Mouse (Mus musculus): ENCODE measurements around the gene Rassf4. TPM values are rescaled to one million over a fixed set of nuclear protein-coding genes. Genes with fewer than 3 reads are reported as not detected.

The Rassf4 gene
- total and polyA plus RNA-seq, 3 experiments, result 17.3 to 69.0 (median 32.3) TPM

DNA sequence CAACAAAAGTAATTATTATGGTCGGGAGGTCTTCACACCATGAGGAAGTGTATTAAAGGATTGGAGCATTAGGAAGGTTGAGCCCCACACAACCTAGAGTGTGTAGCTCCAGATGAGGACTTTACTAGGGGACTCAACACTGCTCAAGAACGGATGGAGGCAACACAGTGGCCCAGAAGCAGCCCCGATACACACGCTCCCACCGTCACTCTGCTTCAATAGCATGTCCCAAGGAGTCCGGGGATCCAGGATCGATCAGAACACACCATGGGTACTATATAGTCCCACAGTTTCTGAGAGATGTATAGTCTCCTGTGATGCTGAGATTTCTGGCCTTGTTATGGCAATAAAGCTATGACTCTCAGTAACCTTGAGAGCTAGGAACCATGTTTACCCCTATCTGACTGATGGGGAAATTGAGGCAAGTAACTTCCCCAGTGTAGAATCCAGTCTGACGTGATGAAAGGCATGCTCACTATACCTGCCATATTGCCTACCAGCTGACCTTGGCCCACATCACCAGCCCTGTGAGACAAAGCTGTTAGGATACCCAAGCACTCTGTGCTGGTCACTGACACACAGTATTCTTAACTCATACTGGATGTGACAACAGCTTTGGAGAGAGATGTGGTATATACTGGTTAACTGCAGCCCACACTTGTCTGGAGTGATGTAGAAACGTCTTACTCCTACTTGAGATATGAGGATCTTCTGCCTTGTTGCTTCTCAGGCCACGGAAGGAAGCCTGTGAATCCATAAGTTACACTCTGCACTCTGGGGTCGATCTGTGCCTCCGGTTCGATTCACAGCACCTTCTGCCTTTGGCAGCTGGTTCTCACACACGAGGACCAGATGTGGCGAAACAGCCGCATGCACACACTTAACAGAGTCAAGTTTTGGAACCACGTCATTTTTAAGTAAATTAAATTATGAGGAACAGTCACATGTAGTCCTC lies 39.7 kb downstream of the Rassf4 start:
- TF ChIP-seq NRF1 (IDR thresholded peaks at IDR 0.05; ENCODE audit: low read depth, low read length) (no peak), MEF2A (IDR thresholded peaks at IDR 0.05; ENCODE audit: borderline replicate concordance, low read depth, low read length) (no peak), POLR2AphosphoS2 (IDR thresholded peaks at IDR 0.05; ENCODE audit: low read depth, low read length) (no peak), ZC3H11A (IDR thresholded peaks at IDR 0.05; ENCODE audit: low read depth, low read length) (no peak), IRF4 (IDR thresholded peaks at IDR 0.05; ENCODE audit: low read depth, low read length) (no peak), BHLHE40 (IDR thresholded peaks at IDR 0.05; ENCODE audit: low read depth, low read length) (no peak), ZMIZ1 (IDR thresholded peaks at IDR 0.05; ENCODE audit: low read depth, low read length) (no peak), EP300 (IDR thresholded peaks at IDR 0.05; ENCODE audit: low read length) (no peak)
- no peak for DNase-seq (ENCODE audit: extremely low read depth)
- H3K4me1 ChIP-seq (ENCODE audit: control insufficient read depth in 1 of 2, insufficient read depth in 2 of 2), result peaks cover 3 to 30% of the 10 kb centered on the region in 2 experiments
- dilution Hi-C loops (cut with MboI; ENCODE audit: extremely low pct_ligation_motif_present, extremely low pct_unique_long_range_greater_than_20kb, low sequenced_read_pairs), result no loop called here
- H3K4me3 ChIP-seq (replicated peaks in 1 of 3; ENCODE audit: low read depth in 2 of 3, low read length in 2 of 3, poor library complexity in 1 of 3), result no peak overlapping the region
- no peak overlapping the region for H3K4me2 ChIP-seq (ENCODE audit: insufficient read depth, low read depth, poor library complexity, severe bottlenecking)
- H3K36me3 ChIP-seq (replicated peaks in 1 of 2; ENCODE audit: control insufficient read depth in 1 of 2, insufficient read depth in 1 of 2, low read length in 1 of 2), result peaks cover 49 to 65% of the 10 kb centered on the region in 2 experiments
- no peak overlapping the region for H3K27ac ChIP-seq (ENCODE audit: insufficient read depth, low read depth)
- H3K27me3 ChIP-seq (replicated peaks), result no peaks in the 10 kb centered on the region
- H3K9me3 ChIP-seq (replicated peaks; ENCODE audit: low read length), result no peaks in the 10 kb centered on the region
- H3K9ac ChIP-seq (ENCODE audit: insufficient read depth, low read depth), result no peak overlapping the region
- no peaks in the 10 kb centered on the region for H3K79me2 ChIP-seq (replicated peaks; ENCODE audit: control insufficient read depth, extremely low read depth, insufficient read depth, poor library complexity, severe bottlenecking)
- in situ Hi-C loops (cut with MboI; ENCODE audit: low pct_ligation_motif_present, low pct_unique_long_range_greater_than_20kb, low sequenced_read_pairs), result no loop called here

DNA sequence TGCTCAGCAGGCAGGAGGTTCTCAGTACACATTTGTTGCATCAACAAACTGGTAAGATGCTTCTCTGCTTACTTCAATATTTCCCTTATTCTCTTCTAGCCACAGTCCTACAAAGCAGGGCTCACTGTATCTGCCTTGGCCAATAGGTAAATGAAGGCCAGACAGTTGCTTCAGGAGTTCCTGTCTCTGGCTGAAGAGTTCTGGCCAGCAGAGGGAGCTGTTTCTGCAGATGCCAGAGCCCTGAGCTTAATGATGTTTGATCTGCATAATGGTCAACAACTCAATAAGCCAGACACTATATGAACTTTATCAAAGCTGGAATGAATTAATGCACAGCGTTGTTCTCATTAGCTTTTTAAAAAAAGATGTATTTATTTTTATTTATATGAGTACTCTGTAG lies 41.6 kb downstream of the Rassf4 start:
- in situ Hi-C loops (cut with MboI; ENCODE audit: low pct_ligation_motif_present, low pct_unique_long_range_greater_than_20kb, low sequenced_read_pairs), result no loop called here

More for the DNA sequence above, 41.6 kb downstream of the Rassf4 start:
- Histone ChIP-seq H3K79me2 (replicated peaks; ENCODE audit: control insufficient read depth, extremely low read depth, insufficient read depth, poor library complexity, severe bottlenecking) (peaks cover 13% of the 10 kb centered on the region), H3K4me2 (ENCODE audit: insufficient read depth, low read depth, poor library complexity, severe bottlenecking) (no peak overlapping the region), H3K27me3 (replicated peaks) (no peaks in the 10 kb centered on the region), H3K27ac (ENCODE audit: insufficient read depth, low read depth) (no peak overlapping the region), H3K4me1 (ENCODE audit: control insufficient read depth in 1 of 2, insufficient read depth in 2 of 2) (peaks cover 3 to 30% of the 10 kb centered on the region in 2 experiments), H3K9ac (ENCODE audit: insufficient read depth, low read depth) (no peak overlapping the region), H3K36me3 (replicated peaks in 1 of 2; ENCODE audit: control insufficient read depth in 1 of 2, insufficient read depth in 1 of 2, low read length in 1 of 2) (peaks cover 30 to 47% of the 10 kb centered on the region in 2 experiments), H3K9me3 (replicated peaks; ENCODE audit: low read length) (no peaks in the 10 kb centered on the region), H3K4me3 (replicated peaks in 1 of 3; ENCODE audit: low read depth in 2 of 3, low read length in 2 of 3, poor library complexity in 1 of 3) (no peak overlapping the region)
- peak; percentile 81 for DNase-seq (ENCODE audit: extremely low read depth)
- dilution Hi-C loops (cut with MboI; ENCODE audit: extremely low pct_ligation_motif_present, extremely low pct_unique_long_range_greater_than_20kb, low sequenced_read_pairs), result no loop called here
- TF ChIP-seq MXI1 (IDR thresholded peaks at IDR 0.05; ENCODE audit: low read depth, low read length) (no peak), POLR2A (IDR thresholded peaks at IDR 0.05; ENCODE audit: low read depth, low read length) (no peak), SMC3 (IDR thresholded peaks at IDR 0.05; ENCODE audit: low read depth, low read length) (peak; percentile 54), ZMIZ1 (IDR thresholded peaks at IDR 0.05; ENCODE audit: low read depth, low read length) (peak; percentile 84; the same call in 1 of the 2 replicates), MAZ (IDR thresholded peaks at IDR 0.05; ENCODE audit: low read depth, low read length) (no peak), NELFE (IDR thresholded peaks at IDR 0.05; ENCODE audit: low read depth, low read length) (peak; percentile 26; the same call in 1 of the 2 replicates), GABPA (IDR thresholded peaks at IDR 0.05; ENCODE audit: insufficient replicate concordance, low read depth, low read length) (no peak), USF1 (IDR thresholded peaks at IDR 0.05; ENCODE audit: low read depth, low read length) (no peak), BHLHE40 (IDR thresholded peaks at IDR 0.05; ENCODE audit: low read depth, low read length) (0 out of 2 replicates have a peak, but pooled peaks have one; percentile 11), SIN3A (IDR thresholded peaks at IDR 0.05; ENCODE audit: low read length) (0 out of 2 replicates have a peak, but pooled peaks have one; percentile 48), MAX (IDR thresholded peaks at IDR 0.05; ENCODE audit: low read length) (no peak), CTCF (conservative IDR thresholded peaks at IDR 0.05 in 1 of 2, IDR thresholded peaks at IDR 0.05 in 1 of 2; ENCODE audit: low read depth in 2 of 2, low read length in 2 of 2) (peak; percentile 82 to 91), TCF12 (IDR thresholded peaks at IDR 0.05; ENCODE audit: low read depth, low read length) (no peak), MAFK (IDR thresholded peaks at IDR 0.05; ENCODE audit: insufficient replicate concordance, low read length) (no peak), USF2 (conservative IDR thresholded peaks at IDR 0.05; ENCODE audit: low read depth, low read length) (no peak), CHD1 (IDR thresholded peaks at IDR 0.05; ENCODE audit: low read depth, low read length) (no peak), JUND (conservative IDR thresholded peaks at IDR 0.05; ENCODE audit: low read depth, low read length) (no peak), ELF1 (IDR thresholded peaks at IDR 0.05; ENCODE audit: low read depth, low read length) (peak; percentile 45; the same call in 1 of the 2 replicates), E2F4 (IDR thresholded peaks at IDR 0.05; ENCODE audit: insufficient replicate concordance, low read depth, low read length) (no peak), POLR2AphosphoS2 (IDR thresholded peaks at IDR 0.05; ENCODE audit: low read depth, low read length) (peak; percentile 26; the same call in 1 of the 2 replicates), NRF1 (IDR thresholded peaks at IDR 0.05; ENCODE audit: low read depth, low read length) (no peak), EP300 (IDR thresholded peaks at IDR 0.05; ENCODE audit: low read length) (no peak), RAD21 (IDR thresholded peaks at IDR 0.05; ENCODE audit: low read depth, low read length) (peak; percentile 60)

Data from CH12.LX (cell line).